Mouse (Mus musculus) small intestine, adult 2 months (tissue): ENCODE measurements around the gene Mad1l1.

ENCODE experiments used
- CTCF ChIP-seq: fragments of 200-500 bp; IDR thresholded peaks from 2 replicates; pipeline ENCODE4 v1.5.1; 2012; ENCODE audit warnings: low read depth, mild to moderate bottlenecking, control low read depth, inconsistent platforms, low read length, moderate library complexity, mixed read lengths; ENCODE audit not compliant: insufficient replicate concordance, insufficient read length; ENCODE audit errors: extremely low read depth
- POLR2A ChIP-seq: fragments of 200-500 bp; IDR thresholded peaks from 2 replicates; pipeline ENCODE4 v1.6.1; 2012; ENCODE audit warnings: low read depth, mild to moderate bottlenecking, control low read depth, inconsistent platforms, low read length, moderate library complexity

GRCm38 (mm10) chr5:140102731-140103130 lies 218.6 kb downstream of the Mad1l1 start:
- TF ChIP-seq CTCF (no peak), POLR2A (no peak)
